Mouse (Mus musculus): ENCODE results near the gene Rhox4e.
"Not testable (repeated sequence)": the region's sequence is repeated elsewhere in the genome, so short reads cannot be mapped to it uniquely, and the experiment has no call there.

GRCm38 (mm10) chrX:37572638-37573037 lies 15.4 kb downstream of the Rhox4e start:
- TF ChIP-seq CTCF, EP300 (IDR thresholded peaks at IDR 0.05): not testable (repeated sequence)

Measured in lung, postnatal 0 days (tissue).